Mouse (Mus musculus): ENCODE results near the gene Sec22b.

The Sec22b gene

GRCm38 (mm10) chr3:97971117-97971516 lies 70.1 kb downstream of the Sec22b start:
- in situ Hi-C loops (cut with MboI, MseI) = no loop called here

GRCm38 (mm10) chr3:97972200-97972599 lies 71.2 kb downstream of the Sec22b start:
- in situ Hi-C loops (cut with MboI, MseI) = no loop called here

- in situ Hi-C loops (cut with MboI, MseI) = no loop called here
Measured at GRCm38 (mm10) chr3:97972707-97973106, 71.7 kb downstream of the Sec22b start.

All from T-helper 2 cell (primary cell).